Mouse (Mus musculus) gastrocnemius, postnatal 10 days (tissue): ENCODE measurements around the gene Tead4. TPM values are rescaled to one million over a fixed set of nuclear protein-coding genes. Genes with fewer than 3 reads are reported as not detected.

Experiments used
- total RNA-seq, 2 experiments: library from RNA; stranded (reverse); gene quantifications; 2 replicates each; pipeline ENCODE4 v1.2.3; 2021

Tead4 gene
- total RNA-seq, 2 experiments from 2014 or later, result 13.2 to 14.5 TPM

Other genes with a start within 250 kb of the Tead4 start
- gene Tspan9, start 157.2 kb downstream of the Tead4 start, total RNA-seq, result 100 to 1,000 TPM; 109 to 119 TPM
- gene Tulp3, start 55.0 kb upstream of the Tead4 start, total RNA-seq, result 10 to 100 TPM in 1 of 2 experiments, 1 to 10 TPM in 1; 10.0 to 13.0 TPM
- gene Rhno1, start 62.1 kb upstream of the Tead4 start, total RNA-seq, result 10 to 100 TPM; 12.8 to 16.2 TPM
- gene Foxm1, start 62.1 kb upstream of the Tead4 start, total RNA-seq, result 10 to 100 TPM in 1 of 2 experiments, 1 to 10 TPM in 1; 8.6 to 10.4 TPM
- gene Tex52, start 74.6 kb upstream of the Tead4 start, total RNA-seq, result under 1 TPM in 1 of 2 experiments, not detected in 1; 0.36 TPM
- not detected for gene Gm44596, start 74.7 kb upstream of the Tead4 start, total RNA-seq
- gene Nrip2, start 98.5 kb upstream of the Tead4 start, total RNA-seq, result 1 to 10 TPM; 3.3 to 3.4 TPM
- gene Itfg2, start 124.1 kb upstream of the Tead4 start, total RNA-seq, result 10 to 100 TPM; 21.6 to 24.9 TPM
- 10 to 100 TPM; 88.1 to 90.8 TPM for gene Fkbp4, start 137.9 kb upstream of the Tead4 start, total RNA-seq
- 1 to 10 TPM in 1 of 2 experiments, under 1 TPM in 1; 0.07 to 1.8 TPM for gene Pzp, start 225.9 kb upstream of the Tead4 start, total RNA-seq